Mouse (Mus musculus) ES-E14 (cell line): ENCODE results near the gene Zfp523. TPM values are rescaled to one million over a fixed set of nuclear protein-coding genes. Genes with fewer than 3 reads are reported as not detected.

Experiments
- DNase-seq: peaks from one replicate; pipeline ENCODE4 v3.0.0-alpha.2; 2013; ENCODE audit warnings: low read depth, low spot score
- H3K27ac ChIP-seq: 2 replicates; pipeline ENCODE4 v1.5.1; 2012; ENCODE audit warnings: low read depth, mild to moderate bottlenecking, low read length, moderate library complexity, mixed read lengths; ENCODE audit not compliant: poor library complexity, insufficient read depth, severe bottlenecking
- H3K36me3 ChIP-seq: 2 replicates; pipeline ENCODE4 v1.6.1; 2012; ENCODE audit warnings: mild to moderate bottlenecking, low read length, moderate library complexity, mixed read lengths; ENCODE audit not compliant: control insufficient read depth, poor library complexity, insufficient read depth, severe bottlenecking
- H3K4me1 ChIP-seq, 2 experiments: fragments of 150-350 bp in 1 of 2; sonication (generic) in 1 of 2; 2 replicates each; pipeline ENCODE4 v1.6.1; 2012; ENCODE audit warnings: low read length in 2 of 2, mild to moderate bottlenecking in 1 of 2, mixed read lengths in 1 of 2; ENCODE audit not compliant: control insufficient read depth in 2 of 2, insufficient read depth in 2 of 2, poor library complexity in 1 of 2
- H3K4me3 ChIP-seq, 2 experiments: fragments of 150-350 bp in 1 of 2; sonication (generic) in 1 of 2; 2 replicates each; pipeline ENCODE4 v1.5.1; 2012; ENCODE audit warnings: low read length in 2 of 2, low read depth in 1 of 2, mild to moderate bottlenecking in 1 of 2, mixed read lengths in 1 of 2; ENCODE audit not compliant: insufficient read depth in 1 of 2, poor library complexity in 1 of 2, severe bottlenecking in 1 of 2
- H3K9ac ChIP-seq: 2 replicates; pipeline ENCODE4 v1.6.1; 2012; ENCODE audit warnings: low read depth, mild to moderate bottlenecking, low read length, mixed read lengths; ENCODE audit not compliant: poor library complexity, insufficient read depth, severe bottlenecking
- H3K9me3 ChIP-seq: fragments of 150-350 bp; sonication (generic); 2 replicates; pipeline ENCODE4 v1.6.1; 2012; ENCODE audit warnings: low read depth, mild to moderate bottlenecking, low read length; ENCODE audit not compliant: control insufficient read depth, insufficient read depth
- CHD2 ChIP-seq: IDR thresholded peaks from 2 replicates; pipeline ENCODE4 v1.6.1; 2014; ENCODE audit warnings: mild to moderate bottlenecking, low read depth, low read length, inconsistent platforms
- HCFC1 ChIP-seq: IDR thresholded peaks from 2 replicates; pipeline ENCODE4 v1.6.1; 2012; ENCODE audit warnings: low read length, inconsistent platforms, borderline replicate concordance; ENCODE audit not compliant: insufficient read depth
- MAFK ChIP-seq: IDR thresholded peaks from 2 replicates; pipeline ENCODE4 v1.6.1; 2014; ENCODE audit warnings: mild to moderate bottlenecking, low read depth, low read length, inconsistent platforms; ENCODE audit not compliant: insufficient read depth
- ZC3H11A ChIP-seq: IDR thresholded peaks from 2 replicates; pipeline ENCODE4 v1.6.1; 2012; ENCODE audit warnings: low read depth, mild to moderate bottlenecking, inconsistent platforms, low read length, borderline replicate concordance
- ZNF384 ChIP-seq: IDR thresholded peaks from 2 replicates; pipeline ENCODE4 v1.6.1; 2012; ENCODE audit warnings: low read depth, low read length, inconsistent platforms
- in situ Hi-C, 2 experiments: fragments of 600-800 bp; cut with MboI; formaldehyde crosslinking; loops; one replicate each; pipeline ENCODE4 v1.15.1; 2025; ENCODE audit warnings: low sequenced_read_pairs in 2 of 2, inconsistent platforms in 1 of 2; ENCODE audit not compliant: unreplicated experiment in 2 of 2
- total RNA-seq: library from RNA; depleted of rRNA; stranded (reverse); fragments of 300-350 nt; gene quantifications from 2 replicates; pipeline ENCODE4 v1.2.3, GENCODE M21; 2012

The Zfp523 gene
- total RNA-seq, 1 experiment = 11.4 TPM

- no peaks in the 10 kb centered on the region; the same call in 1 of the 2 replicates for H3K36me3 ChIP-seq
- TF ChIP-seq ZNF384 (no peak), HCFC1 (no peak), CHD2 (no peak), ZC3H11A (no peak), MAFK (no peak)
- no peak for DNase-seq
- H3K9ac ChIP-seq = peak overlapping the region; percentile 85
- peaks cover 9 to 29% of the 10 kb centered on the region in 2 experiments for H3K4me1 ChIP-seq
- no peaks in the 10 kb centered on the region for H3K9me3 ChIP-seq
- peak overlapping the region; percentile 54 to 77 for H3K4me3 ChIP-seq
- peak overlapping the region; percentile 54; the same call in 1 of the 2 replicates for H3K27ac ChIP-seq
- in situ Hi-C loops = no loop called here
Observed at GRCm38 (mm10) chr17:28208314-28208612, 31.3 kb downstream of the Zfp523 start.

- Histone ChIP-seq H3K4me1 (peaks cover 9 to 27% of the 10 kb centered on the region in 2 experiments), H3K9me3 (no peaks in the 10 kb centered on the region), H3K4me3 (no peak overlapping the region), H3K9ac (no peak overlapping the region), H3K27ac (no peak overlapping the region), H3K36me3 (no peaks in the 10 kb centered on the region; the same call in 1 of the 2 replicates)
- in situ Hi-C loops = no loop called here
- DNase-seq = no peak
- no peak for TF ChIP-seq CHD2
- no peak for TF ChIP-seq ZC3H11A
- no peak for TF ChIP-seq MAFK
- TF ChIP-seq HCFC1 = no peak
- no peak for TF ChIP-seq ZNF384
Observed at GRCm38 (mm10) chr17:28209457-28210110, 32.7 kb downstream of the Zfp523 start.

- Histone ChIP-seq H3K27ac (peak overlapping the region; percentile 48; the same call in 1 of the 2 replicates), H3K4me1 (peaks cover 7 to 25% of the 10 kb centered on the region in 2 experiments), H3K9me3 (no peaks in the 10 kb centered on the region), H3K4me3 (no peak overlapping the region), H3K9ac (peak overlapping the region; percentile 9; the same call in 1 of the 2 replicates), H3K36me3 (no peaks in the 10 kb centered on the region)
- in situ Hi-C loops = no loop called here
- DNase-seq = no peak
- TF ChIP-seq HCFC1 (no peak), ZC3H11A (no peak), ZNF384 (no peak), MAFK (no peak)
Observed at GRCm38 (mm10) chr17:28211921-28212341, 35.0 kb downstream of the Zfp523 start.

GRCm38 (mm10) chr17:28212391-28212790 lies 35.5 kb downstream of the Zfp523 start:
- TF ChIP-seq MAFK (no peak), CHD2 (no peak), ZC3H11A (no peak), HCFC1 (no peak), ZNF384 (no peak)
- in situ Hi-C loops = no loop called here
- H3K9ac ChIP-seq = peak overlapping the region; percentile 9; the same call in 1 of the 2 replicates
- H3K27ac ChIP-seq = peak overlapping the region; percentile 48; the same call in 1 of the 2 replicates
- H3K9me3 ChIP-seq = no peaks in the 10 kb centered on the region
- H3K4me1 ChIP-seq = peaks cover 2 to 25% of the 10 kb centered on the region in 2 experiments
- no peak overlapping the region for H3K4me3 ChIP-seq
- H3K36me3 ChIP-seq = no peaks in the 10 kb centered on the region
- no peak for DNase-seq
